Mouse (Mus musculus) 3134 (cell line): ENCODE results near the gene Tor1a.

Experiments used
- DNase-seq: peaks from one replicate; pipeline ENCODE4 v3.0.0-alpha.2; 2011; ENCODE audit warnings: low spot score; ENCODE audit not compliant: insufficient read length; ENCODE audit errors: extremely low read depth

Tor1a gene

DNA sequence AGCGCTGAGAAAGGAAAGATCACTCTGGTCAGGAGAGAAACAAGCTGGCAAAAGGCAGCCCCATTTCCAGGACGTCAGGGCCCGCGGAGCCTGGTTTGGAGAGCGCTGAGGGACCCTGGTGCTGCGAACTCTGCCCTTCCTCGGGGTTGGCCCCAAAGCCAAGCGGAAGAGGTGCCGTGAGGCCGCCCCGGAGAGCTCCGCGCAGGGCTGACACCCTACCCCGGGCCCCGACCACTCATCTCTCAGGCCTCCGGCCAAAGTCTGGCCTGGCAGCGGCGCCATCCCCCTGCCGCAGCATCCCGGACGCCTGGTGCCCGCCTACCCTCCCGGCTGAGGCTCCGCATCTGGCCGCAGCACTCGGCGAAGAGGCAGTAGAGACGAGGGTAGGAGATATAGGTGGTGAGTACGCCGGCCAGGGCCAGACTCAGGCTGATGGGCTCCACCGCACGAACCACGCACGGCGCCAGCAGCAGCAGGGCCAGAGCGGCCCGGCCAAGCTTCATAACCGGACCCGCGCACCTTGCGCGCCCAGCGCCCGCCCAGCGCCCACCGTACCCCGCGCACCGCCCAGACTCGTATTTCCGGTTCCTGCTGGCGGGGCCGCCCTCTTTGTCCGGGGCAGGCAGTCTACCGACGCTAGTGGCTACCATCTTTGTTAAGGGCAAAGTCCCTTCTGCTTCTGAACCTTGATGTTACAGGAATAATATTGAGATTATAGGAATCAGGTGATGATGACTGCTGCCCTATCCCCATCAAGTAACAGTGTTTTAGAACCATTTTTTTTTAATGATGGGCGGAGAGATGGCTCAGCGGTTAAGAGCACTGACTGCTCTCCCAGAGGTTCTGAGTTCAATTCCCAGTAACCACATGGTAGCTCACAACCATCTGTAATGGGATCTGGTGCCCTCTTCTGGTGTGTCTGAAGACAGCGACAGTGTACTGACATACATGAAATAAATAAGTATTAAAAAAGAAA lies at the start of gene Tor1a:
Tor1a (minus strand) TSS at position 582 of the 976 bp plus-strand sequence.
- peak; percentile 87 for DNase-seq

DNA sequence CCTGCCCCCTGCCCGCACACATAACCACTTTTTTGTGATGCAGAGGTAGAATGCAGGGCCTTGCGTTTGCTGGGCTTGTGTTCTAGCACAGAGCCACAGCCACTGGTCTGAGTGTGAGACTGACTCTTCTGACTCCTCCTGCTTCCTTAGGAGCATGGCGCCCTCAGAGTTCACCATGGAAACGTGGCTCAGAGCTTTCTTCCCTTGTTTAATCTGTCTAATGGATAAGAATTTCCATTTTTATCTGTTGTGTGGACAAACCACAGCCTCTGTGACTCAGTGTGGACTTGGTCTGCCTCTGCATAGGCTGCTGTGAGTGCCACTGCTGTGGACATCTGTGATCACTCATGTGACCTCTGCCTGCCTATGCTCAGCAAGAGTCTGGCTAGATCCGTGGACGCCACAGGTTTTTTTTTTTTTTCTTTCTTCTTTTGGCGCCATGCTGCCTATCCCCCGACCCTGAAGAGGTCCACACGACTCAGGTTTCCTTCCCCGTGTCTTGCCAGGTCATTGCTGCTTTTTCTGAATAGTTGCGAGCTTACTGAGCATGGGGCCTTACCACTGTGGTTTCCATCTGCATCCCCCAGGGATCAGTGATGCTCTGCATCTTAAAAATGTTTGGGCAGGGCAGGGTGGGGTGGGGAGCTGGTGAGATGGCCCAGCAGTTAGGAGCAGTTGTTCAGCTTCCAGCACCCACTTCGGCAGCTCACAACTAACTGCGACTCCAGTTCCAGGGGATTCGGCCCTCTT lies 45.8 kb upstream of the Tor1a start:
- DNase-seq: peak; percentile 78

GRCm38 (mm10) chr2:31007208-31007607 lies 39.5 kb upstream of the Tor1a start:
- DNase-seq: no peak

GRCm38 (mm10) chr2:31006434-31006833 lies 38.7 kb upstream of the Tor1a start:
- DNase-seq: no peak

GRCm38 (mm10) chr2:31005453-31005852 lies 37.7 kb upstream of the Tor1a start:
- DNase-seq: no peak

DNA sequence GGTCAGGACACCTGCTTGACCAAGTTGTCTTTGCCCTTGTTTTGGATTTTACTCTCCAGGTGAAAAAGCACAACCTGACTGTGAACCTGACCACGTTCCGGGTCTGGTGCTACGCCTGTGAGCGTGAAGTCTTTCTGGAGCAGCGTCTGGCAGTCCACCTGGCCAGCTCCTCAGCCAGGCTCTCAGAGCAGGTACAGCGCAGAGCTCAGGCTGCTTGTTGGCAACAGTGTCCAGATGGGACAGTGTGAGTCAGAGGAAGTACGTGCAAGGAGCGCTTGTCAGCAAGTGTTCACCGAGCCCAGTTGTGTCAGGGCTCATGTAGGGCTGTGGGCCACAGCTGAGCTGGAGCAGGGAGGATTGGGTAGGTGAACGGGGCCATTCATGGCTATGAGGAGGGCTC lies 35.1 kb upstream of the Tor1a start:
- no peak for DNase-seq

DNA sequence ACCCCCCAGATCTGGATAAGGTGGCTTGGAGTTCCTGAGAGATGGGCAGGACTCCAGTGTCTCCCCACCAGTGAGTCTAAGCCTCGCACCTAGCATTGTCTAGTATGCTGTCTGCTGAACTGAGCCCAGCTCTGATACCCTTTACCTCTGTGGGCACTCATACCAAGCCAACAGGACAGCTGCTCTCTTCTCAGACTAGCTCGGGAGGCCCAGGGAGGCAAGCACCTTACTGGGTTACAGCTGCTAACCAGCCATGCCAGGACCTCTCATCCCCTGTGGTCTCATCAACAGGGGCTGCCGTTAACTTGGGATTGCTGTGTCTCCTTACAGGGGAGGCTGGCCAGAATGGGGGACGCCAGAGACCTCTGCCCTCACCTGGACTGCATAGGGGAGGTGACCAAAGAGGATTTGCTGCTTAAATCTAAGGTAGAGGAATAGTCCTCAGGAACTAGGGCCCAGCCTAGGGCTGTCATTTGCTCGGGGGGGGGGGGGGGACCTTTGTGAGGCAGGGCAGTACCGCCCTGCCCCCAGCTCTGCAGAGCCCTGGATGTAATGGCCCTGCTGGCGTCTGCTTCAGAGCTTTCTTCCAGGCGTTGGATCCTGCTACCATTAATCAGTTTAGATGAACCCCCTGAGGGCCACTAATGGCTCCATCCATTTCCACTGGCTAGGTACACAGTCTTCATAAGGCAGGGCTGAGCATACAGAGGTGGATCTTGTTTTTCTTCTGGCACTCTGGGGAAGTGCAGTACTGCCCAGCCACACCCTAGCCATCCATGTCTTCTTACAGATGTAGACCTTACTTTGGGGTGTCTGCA lies 30.9 kb upstream of the Tor1a start:
- no peak for DNase-seq

- DNase-seq: peak; percentile 70
Measured at GRCm38 (mm10) chr2:30995432-30995996, 27.8 kb upstream of the Tor1a start.

DNA sequence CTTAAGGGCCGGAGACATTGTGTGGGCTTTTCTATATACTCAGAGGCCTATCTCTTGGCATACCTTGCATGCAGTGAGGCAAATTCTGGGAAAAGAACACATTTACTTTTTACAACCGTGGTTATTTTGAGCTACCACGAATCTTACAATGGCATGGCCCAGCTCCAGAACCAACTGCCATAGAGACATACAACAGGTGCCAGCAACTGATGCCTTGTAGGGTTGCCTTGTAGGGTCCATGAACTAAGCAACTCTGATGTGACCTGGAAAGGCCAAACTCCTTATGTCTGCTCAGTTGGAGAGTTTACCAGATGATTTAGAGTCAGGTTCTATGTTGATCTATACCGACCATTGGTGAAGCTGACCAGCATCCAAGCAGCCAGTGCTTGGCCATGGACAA lies 27.1 kb upstream of the Tor1a start:
- DNase-seq: no peak

GRCm38 (mm10) chr2:30990221-30990620 lies 22.5 kb upstream of the Tor1a start:
- no peak for DNase-seq

- DNase-seq: peak; percentile 95
Measured at GRCm38 (mm10) chr2:30985111-30986020, 17.6 kb upstream of the Tor1a start.

DNA sequence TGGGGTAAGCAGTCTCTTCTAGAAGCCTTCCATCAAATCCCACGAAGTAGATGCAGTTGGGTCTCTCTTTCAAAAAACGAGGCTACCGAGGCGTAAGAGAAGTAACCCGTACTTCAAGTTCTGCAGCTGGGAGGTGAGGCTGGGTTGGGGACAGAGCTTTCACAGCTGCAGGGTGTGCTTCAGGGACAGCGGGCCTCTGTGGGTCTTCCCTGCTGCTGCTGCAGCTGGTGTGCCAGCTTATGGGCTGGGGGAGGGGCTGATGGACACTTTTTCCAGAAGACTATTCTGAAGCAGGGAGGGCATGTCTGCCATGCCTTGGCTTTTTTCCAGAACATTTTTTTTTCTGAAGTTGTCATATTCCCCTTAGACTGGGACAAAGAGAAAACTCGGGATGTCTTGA lies 15.3 kb upstream of the Tor1a start:
- DNase-seq: peak; percentile 25

DNA sequence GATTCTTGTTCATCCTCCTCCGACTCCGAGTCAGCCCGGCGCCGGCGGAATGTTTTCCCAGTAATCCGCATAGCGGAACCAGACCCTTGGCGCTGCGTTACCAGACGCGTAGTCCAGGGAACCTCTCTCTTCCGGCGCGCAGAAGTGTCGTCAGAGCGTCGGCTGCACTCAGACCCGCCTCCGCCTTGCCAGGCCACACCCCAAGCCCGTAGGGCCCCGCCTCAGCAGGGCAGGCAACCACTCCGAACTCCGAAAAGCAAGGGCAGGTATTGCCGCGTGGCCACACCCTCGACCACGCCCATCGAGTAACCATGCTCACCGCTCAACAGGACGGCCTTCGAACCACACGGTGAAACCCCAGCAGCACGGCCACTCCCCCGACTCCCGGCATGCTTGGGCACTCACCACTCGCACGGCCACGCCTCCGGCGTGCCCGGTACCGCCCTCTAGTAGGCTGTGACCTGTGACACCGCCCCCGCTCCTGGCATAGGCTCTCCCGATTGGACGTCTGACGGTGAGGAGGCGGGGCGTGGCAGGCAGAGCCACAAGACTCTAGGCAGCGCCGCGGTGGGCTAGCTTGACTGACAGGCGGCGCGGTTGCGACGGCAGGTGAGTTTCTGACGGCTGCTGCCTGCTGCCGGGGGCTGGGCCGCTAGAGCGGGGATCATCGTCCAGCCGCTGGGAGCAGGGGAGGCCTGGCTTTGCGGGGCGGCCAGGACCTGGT lies 14.2 kb upstream of the Tor1a start, which contains the start of the genes BC005624 and Usp20:
BC005624 (minus strand) TSS at position 412 of the 724 bp plus-strand sequence.
Usp20 (plus strand) TSS at position 490 of the 724 bp plus-strand sequence.
- peak; percentile 100 for DNase-seq

DNA sequence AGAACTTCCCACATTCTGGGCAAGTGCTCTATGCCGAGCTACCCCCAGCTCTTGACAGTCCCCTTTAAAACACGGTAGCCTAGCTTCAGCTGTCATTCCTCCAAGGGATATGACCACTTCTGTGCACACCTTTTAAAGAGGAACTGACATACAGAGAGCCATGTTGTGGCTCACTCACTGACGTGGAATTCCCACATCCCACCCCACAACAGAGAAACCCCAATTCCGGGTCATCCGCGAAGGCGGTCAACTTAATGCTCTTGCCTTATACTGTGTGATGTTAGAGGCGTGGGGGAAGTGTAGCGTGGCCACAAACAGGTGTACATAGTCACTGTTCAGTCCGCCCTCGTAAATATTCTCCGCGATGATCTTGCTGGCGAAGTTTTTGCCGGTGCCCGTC lies 907 bp downstream of the Tor1a start:
- no peak for DNase-seq

DNA sequence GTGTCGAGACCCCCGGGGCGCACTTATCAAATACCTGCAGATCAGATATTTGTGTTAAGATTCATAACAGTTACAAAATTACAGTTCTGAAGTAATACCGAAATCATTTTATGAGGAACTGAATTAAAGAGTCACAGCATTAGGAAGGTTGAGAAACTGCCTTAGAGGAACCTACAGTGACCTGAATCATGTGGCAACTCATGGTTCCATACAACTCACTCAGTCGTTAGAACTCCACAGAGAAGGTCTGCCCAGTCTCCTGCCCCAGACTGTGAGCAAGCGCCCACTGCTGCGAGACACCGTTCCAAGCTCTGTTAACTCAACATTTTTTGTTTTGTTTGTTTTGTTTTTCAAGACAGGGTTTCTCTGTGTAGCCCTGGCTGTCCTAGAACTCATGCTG lies 2.1 kb downstream of the Tor1a start:
- DNase-seq: no peak

DNA sequence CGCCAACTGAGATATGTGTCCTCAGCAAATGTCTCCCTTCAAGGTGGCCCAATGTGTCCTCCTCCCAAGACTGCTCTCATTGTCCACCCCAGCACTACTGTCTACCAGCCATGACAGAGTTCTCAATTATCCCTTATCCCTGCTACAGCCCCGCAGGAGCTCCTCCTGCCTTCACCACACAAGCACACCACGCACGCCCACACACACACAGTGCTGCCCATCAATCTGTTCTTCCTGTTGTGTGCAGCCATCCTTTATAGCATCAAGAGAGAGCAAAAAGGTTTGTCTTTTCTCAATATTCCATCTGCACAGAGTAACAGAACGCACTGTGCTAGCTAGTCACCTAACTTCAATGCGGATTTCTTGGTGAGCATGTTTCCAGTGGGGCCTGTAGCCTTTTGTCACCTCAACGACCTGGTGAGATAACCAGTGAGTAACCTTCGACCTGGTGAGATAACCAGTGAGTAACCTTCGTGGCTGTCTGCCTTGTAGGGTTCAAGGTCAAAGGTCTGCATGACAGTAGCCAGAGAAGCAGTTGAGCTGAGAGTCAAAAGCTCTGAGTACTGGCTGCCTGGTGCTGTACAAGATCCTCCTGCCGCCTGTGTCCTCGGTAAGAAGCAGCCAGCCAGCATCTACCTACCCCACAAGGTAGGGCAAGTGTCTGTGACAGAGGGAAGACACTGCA lies 5.0 kb downstream of the Tor1a start:
- no peak for DNase-seq

DNA sequence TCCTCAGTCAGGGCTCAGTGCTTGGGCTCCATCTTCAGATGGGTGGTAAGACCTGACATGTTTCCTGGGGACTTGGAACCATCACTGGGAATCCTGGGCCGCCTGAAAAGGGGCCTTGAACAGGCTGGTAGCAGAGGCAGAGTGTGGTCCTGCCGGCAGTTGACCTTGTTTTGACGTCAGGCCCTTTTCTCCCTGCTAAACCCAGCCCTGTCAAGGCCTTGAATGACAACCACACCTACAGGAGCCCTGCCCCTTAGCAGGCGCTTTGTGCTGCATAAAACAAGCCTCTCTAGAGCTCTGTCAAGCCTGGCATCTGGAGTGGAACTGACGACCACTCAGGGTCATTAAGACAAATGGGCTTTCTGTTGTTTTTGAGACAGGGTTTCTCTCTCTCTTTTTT lies 7.9 kb downstream of the Tor1a start:
- DNase-seq: no peak

DNA sequence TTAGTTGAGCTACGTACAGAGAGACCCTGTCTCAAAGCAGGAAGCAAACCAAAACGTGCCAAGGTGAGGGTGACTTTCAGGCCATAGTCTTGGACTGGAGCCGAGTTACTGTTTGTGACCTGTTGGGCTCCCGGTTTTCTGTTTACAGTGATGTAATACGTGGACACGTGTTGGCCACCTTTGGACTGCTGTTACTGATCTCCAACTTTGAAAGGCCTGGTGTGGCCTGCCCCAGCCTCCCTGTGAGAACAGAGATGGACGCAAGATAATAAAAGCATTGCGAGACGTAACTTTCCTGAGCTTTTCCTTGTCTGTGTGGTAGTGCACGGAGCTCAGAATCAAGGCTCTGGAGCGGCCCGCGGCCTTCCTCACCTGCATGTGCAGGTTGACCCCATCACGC lies 9.0 kb downstream of the Tor1a start:
- DNase-seq: no peak
